Mouse (Mus musculus) bone marrow macrophage, adult 2 months (primary cell): ENCODE measurements around the gene Cbr1.

Experiments
- CTCF ChIP-seq: IDR thresholded peaks from 2 replicates; pipeline ENCODE4 v1.5.1; 2012; ENCODE audit warnings: low read depth, mild to moderate bottlenecking, low read length, moderate library complexity
- POLR2A ChIP-seq: IDR thresholded peaks from 2 replicates; pipeline ENCODE4 v1.6.1; 2012; ENCODE audit warnings: mild to moderate bottlenecking, low read depth, low read length, borderline replicate concordance

- TF ChIP-seq CTCF: no peak
- no peak for TF ChIP-seq POLR2A
These were observed 38.4 kb downstream of the Cbr1 start for GRCm38 (mm10) chr16:93644006-93644405.
